Mouse (Mus musculus): Measurements from ENCODE around the gene Klhdc7a. TPM values are rescaled to one million over a fixed set of nuclear protein-coding genes. Genes with fewer than 3 reads are reported as not detected.

The Klhdc7a gene
- total RNA-seq, 2 experiments from 2014 or later = 12.5 to 16.8 TPM

- peak in 1 of 2 experiments; percentile 18 for DNase-seq
Observed at GRCm38 (mm10) chr4:139960724-139961315, 7.0 kb downstream of the Klhdc7a start.

DNA sequence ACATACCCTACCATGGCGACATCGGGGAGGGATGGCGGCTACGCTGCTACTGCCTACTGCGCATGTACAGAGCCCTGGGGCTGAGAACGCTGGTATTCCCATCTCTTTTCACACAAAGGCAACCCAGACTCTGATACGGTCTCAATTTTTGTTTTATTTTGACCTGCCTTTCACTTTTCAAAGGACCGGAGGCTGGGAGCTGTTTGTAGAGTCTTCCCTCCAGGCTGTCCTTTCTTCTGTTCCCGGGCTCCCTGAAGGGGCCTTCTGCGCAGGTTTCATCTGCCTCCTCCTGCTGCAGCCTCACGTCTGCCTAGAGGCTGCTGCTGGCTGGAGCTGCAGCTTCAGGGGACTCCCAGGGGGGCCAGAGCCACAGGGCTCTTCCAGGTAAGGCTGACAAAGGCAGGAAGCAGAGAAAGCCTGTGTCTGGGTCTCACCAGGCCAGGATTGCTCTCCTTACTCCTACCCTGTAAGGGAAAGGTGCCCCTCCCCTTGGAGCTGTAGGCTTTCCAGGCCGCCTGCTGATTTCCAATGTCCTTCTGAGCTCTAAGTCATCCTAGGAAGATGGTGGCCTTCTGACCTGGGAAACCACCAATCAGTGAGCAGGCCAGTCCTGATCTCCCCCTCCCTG is 7.6 kb downstream of the Klhdc7a start:
- DNase-seq = no peak

GRCm38 (mm10) chr4:139959188-139959587 is 8.6 kb downstream of the Klhdc7a start:
- DNase-seq = no peak

DNA sequence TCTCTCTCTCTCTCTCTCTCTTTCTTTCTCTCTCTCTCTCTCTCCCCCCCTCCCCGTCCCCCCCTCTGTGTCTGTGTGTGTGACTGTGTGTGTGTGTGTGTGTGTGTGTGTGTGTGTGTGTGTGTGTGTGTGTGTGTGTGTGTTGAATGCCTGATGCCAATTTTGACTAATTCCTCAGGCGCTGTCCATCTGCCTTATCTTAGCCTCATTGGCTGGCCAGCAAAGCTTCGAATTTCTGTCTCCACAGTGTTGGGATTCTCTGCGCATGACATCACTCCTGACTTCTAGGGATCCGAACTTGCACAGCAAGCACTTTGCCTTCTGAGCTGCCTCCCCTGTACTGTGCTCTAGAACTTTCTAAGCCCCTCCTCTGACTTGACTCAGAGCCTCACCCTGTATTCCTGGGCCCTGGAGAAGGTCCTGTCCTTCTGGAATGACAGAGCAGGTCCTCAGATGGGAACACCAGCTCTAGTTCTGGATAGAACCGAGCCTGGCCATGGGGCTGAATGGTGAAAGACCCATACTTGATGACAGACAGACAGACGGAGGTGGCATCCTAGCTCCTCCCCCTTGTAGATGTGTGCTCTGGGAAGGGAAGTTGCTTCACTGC is 16.8 kb downstream of the Klhdc7a start:
- no peak for DNase-seq

- peak; percentile 41 to 69 for DNase-seq
Observed at GRCm38 (mm10) chr4:139950431-139950848, 17.4 kb downstream of the Klhdc7a start.

DNA sequence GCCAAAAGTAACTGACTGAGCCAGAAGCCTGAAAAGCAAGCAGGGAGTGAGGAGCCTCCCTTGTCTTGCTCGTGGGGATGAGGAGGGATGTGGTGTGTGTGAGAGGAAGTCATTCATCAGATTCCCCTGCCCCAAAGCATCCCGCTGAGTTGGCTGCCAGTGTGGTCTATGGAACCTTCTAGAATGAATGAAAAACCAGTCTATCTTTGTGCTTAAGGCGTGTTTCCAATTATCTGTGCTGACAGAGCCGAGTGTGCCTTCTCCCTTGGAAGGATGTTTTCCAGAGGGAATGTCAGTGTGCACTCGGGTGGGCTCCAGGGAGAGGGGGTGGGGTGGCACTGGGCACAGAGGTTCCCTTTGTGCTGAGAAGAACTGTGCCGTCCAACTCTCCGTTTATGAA is 19.2 kb downstream of the Klhdc7a start:
- DNase-seq = no peak

- DNase-seq = no peak
Observed at GRCm38 (mm10) chr4:139947341-139947740, 20.5 kb downstream of the Klhdc7a start.

GRCm38 (mm10) chr4:139941831-139942230 is 26.0 kb downstream of the Klhdc7a start:
- no peak for DNase-seq

DNA sequence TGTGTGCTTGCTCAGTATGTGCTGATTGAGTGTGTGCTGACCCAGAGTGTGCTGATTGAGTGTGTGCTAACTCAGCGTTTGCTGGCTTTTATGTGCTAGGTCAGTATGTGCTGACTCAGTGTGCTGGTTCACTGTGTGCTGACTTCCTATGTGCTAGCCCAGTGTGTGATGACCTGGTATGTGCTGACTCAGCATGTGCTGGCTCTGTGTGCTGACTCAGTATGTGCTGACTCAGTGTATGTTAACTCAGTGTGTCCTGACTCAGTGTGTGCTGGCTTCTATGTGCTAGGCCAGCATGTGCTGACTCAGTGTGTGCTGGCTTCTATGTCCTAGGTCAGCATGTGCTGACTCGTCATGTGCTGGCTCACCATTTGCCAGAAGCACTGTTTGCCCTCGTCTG is 32.3 kb downstream of the Klhdc7a start:
- DNase-seq = no peak

DNA sequence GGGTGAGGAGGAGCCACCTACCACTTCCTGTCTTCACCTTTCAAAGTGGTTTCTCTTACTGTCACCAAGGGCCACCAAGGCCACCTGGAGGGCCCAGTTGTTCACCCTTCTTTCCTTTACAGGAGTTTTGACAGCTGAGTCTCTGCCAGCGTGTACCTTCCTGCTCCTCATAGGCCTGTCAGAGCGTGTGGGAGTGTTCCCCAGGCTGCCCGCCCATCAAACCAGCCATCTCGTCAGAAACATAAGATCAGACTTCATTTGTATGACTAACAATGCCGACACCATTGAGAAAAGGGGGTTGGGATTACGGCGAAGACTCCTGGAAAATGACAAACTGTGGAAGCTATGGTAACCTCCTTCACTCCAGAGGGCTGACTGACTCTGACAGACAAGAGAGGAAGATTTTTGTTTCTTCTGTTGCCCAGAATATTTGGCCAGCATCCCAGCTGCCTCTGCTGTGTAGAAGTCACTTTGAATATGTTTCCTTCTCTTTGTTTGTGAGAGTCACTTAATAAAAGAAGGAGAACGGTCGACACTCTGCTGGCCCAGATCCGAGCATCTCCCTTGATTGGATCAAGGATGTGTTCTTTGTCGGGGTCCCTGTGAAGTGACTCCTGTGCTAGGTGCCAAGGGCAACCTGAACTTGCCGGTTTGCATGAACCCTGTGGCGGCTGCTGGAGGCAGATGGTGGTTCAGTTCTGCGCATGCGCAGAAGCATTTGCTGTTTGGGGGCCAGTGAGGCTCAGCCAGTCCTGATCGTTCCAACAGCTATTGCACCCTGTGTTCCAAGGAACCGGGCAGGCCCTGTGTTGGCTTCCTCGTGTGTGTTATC is 34.6 kb downstream of the Klhdc7a start:
- DNase-seq = peak; percentile 52 to 55

- no peak for DNase-seq
Observed at GRCm38 (mm10) chr4:139931790-139932510, 35.9 kb downstream of the Klhdc7a start.

GRCm38 (mm10) chr4:139930885-139931284 is 36.9 kb downstream of the Klhdc7a start:
- DNase-seq = no peak

DNA sequence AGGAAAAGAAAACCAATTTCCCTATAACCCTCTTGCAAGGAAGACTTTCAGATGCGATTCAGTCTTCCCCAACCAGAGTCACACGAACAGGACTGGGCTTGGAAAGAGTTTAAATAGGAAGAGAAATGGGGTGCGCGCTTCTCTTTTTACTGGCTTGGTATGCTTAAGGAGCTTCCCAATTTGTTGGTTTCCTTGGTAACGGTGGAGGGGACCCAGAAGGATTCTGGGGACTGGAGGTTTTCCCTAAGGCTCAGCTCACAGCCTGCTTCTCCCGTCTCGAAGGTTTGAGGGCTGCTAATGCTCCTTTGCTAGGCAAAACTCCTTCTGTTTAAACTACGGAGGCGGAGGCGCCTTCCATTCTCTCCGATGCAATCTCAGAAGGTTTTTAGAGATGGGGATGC is 41.7 kb downstream of the Klhdc7a start:
- no peak for DNase-seq

DNA sequence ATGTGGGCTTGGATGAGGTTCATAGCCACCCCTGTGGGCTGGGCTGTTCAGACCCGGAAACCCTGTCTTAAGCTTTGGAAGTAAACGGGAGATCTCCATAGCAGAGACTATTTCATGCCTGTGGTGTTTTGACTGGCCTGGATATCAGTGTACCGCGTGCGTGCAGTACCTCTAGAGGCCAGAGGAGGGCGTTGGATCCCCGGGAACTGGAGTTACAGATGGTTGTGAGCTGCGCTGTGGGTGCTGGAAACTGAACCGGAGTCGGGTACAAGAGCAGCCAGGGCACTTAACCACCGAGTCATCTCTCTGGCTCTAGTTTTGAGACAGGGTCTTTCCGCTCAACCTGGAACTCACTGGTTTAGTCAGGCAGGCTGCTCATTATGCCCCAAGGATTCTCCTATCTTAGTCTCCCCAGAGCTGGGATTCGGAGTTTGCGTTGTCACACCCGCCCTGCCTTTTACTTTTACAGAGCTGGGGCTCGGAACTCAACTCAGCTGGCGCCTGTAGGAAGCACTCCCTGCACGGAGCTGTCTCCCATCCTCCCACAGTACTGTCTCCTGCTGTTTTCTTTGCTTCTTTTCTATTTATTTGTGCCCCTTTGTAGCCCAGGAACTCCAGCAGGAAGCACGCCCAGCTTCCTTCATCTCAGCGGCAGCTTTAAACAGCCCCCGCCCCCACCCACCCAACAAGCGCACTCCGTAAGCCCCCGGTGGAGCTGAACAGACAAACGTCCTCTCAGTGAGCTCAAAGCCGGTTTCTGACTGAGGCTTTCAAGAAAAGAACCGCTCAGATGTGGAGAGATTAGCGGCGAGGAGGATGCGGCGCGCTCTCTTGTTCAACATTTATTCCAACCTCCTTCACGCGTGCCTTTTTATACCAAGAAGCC is 42.3 kb downstream of the Klhdc7a start:
- DNase-seq = no peak

GRCm38 (mm10) chr4:139916731-139917130 is 51.1 kb downstream of the Klhdc7a start:
- peak in 1 of 2 experiments; percentile 22 for DNase-seq

Small RNAs within 50 kb of the gene (microRNA-seq; reads per million reads assigned to microRNA genes)
- gene Mir2139 = not detected

Other genes starting within 250 kb of the Klhdc7a start
- not detected for gene Pax7, start 134.5 kb downstream of the Klhdc7a start, total RNA-seq (2021)

All from adrenal gland, postnatal 36 days (tissue).